Mouse (Mus musculus): Measurements from ENCODE around the gene Tuba1b. TPM values are rescaled to one million over a fixed set of nuclear protein-coding genes. Genes with fewer than 3 reads are reported as not detected.
"Not testable (repeated sequence)": the region's sequence is repeated elsewhere in the genome, so short reads cannot be mapped to it uniquely, and the experiment has no call there.

Gene Tuba1b
- 10 to 100 TPM; 12.6 to 24.6 (median 20.3) TPM for total RNA-seq (2022)

DNA sequence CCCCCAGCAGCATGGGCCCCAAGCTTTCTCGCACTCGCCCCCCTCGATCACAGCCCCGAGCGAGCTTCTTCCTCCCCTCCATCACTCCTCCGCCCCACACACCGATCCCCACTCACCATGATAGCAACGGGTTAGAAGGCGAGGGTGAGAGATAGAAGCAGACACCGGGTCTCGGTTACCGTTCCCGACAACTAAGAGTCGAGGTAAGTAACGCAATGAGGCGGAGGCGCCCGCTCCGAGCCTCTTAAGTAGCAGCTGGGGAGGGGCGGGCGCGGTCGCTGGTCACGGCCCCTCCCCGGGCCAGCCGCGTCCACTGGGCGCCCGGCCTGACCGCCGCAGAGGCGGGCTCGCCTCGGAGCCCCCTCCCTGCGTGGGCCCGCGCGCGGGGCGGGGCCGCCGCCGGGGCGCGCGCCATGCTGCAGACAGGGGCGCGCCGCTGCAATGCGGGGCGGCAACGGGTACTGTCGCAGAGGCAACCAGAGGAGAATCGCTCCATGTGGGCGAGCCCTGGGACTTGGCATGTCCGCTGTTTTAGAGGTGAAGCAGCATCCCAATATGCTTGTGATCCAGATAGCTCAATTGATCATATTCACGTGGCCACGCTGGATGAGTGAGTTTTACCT lies at the start of gene Tuba1b:
TSS of gene Tuba1b (minus strand) at position 349 of the 623 bp plus-strand sequence.
- DNase-seq (ENCODE audit: low spot score in 2 of 2) = peak; percentile 85 to 86

DNA sequence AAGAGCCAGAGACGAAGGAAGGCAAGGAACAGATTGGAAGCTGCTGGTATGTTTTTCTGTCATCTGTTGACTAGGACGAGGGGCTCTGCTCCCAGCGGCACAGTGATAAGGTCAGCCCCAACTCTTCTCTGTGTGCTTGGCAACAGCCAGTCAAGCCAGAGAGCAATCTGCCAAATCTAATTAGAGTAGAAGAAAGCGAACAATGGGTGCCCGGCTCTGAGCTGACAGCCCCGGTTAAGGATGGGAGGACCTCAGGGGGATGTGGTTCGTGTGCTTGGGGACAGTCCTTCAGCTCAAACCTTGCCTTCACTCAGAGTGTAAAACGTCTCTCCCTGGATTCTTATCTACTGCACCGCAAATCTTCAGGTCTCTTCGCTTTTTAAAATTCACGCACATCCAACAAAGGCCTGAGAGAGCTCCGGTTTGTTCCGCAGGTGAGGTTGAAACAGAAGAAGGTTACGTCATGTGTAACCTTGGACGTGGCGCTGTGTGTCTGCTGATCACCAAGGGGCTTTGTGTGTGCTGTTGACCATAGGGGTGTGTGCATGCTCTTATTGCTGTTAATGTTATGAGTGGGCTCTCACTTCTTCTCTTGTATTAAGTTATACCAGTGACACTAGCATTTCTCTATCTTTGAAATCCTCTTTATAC lies 49.2 kb upstream of the Tuba1b start:
- no peak for DNase-seq (ENCODE audit: low spot score in 2 of 2)

DNA sequence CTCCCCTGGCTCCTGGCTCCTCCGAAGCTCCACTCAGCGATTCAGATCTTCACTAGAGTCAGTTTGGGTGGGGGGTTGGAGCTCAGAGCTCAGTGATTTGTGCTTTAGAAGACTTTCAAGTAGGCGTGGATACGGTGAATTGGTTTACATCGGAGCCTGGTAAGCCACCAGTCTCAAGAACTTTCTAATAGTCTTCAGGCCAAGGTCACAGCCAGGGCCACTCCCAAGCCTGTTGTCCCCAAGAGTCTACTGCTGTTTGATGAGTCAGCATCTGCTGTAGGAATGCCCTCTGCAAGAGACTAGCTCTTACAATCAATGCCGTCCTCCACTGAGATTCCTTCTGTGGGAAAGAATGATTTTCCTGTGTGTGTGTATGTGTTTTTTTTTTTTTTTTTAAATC lies 47.7 kb upstream of the Tuba1b start:
- no peak for DNase-seq (ENCODE audit: low spot score in 2 of 2)

DNA sequence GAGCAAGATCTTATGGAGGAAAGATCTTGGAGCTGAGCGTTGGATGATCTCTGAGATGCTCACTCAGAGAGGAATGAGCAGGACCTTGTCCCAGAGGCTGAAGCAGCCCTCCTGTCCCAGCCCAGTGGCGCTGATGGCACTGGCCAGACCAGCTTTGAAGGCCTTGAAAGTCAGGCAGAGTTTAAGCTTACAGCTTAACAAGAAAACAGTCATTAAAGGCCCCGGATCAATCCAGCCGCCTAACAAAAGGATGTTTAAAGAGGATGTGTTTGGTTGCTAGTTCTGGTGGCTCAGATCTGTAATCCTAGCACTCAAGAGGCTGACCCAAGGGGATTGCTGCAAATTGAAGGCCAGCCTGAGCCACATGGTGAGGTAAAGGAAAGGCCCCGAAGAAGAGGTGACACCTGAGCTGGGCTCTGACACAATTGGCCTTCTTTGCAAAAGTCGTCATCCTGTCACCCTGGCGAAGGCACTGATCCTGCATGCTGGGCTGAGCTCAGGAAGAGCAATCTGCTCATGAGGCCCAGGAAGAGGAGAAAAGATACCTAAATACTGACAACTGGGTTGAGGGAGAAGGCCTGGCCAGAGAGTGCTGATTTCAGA lies 45.7 kb upstream of the Tuba1b start:
- no peak for DNase-seq (ENCODE audit: low spot score in 2 of 2)

- no peak for DNase-seq (ENCODE audit: low spot score in 2 of 2)
These were observed 44.2 kb upstream of the Tuba1b start for GRCm38 (mm10) chr15:98978409-98979172.

DNA sequence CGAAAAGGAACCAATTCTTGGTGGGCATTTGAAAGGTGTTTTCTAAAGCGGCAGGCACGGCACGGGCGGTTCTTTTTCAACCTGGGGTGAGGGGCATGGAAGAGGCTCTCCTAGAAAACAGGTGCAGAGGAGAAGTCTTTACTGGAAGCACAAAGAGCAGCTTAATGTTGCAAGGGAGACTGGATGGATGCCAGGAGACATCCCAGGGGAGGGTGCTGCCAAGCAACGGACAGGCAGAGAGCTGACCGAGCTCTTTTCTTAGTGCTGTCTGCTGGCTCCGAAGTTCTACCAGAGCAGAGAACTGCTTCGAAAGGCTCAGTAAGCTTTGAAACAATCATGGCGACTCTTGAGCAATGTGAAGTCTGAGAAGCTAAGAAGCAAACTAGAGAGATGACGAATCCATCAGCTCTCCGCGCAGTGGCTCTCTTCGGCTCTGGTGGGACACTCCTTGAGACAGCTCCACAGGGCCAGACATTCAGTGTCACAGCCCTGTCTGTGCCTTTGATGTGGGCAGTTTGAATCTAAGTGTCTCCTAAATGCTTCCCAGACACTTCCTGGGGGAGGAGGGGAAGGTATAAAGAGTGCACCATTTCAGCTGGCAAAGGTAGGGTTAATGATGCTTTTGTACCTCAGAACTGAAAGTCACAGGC lies 43.5 kb upstream of the Tuba1b start:
- DNase-seq (ENCODE audit: low spot score in 2 of 2) = peak; percentile 91 to 94

GRCm38 (mm10) chr15:98976763-98977758 lies 42.7 kb upstream of the Tuba1b start:
- DNase-seq (ENCODE audit: low spot score in 2 of 2) = no peak

GRCm38 (mm10) chr15:98973015-98973614 lies 38.8 kb upstream of the Tuba1b start:
- DNase-seq (ENCODE audit: low spot score in 2 of 2) = no peak

- not testable (repeated sequence) for DNase-seq (ENCODE audit: low spot score in 2 of 2)
These were observed 37.4 kb upstream of the Tuba1b start for GRCm38 (mm10) chr15:98971576-98972320.

GRCm38 (mm10) chr15:98971111-98971510 lies 36.7 kb upstream of the Tuba1b start:
- no peak for DNase-seq (ENCODE audit: low spot score in 2 of 2)

- DNase-seq (ENCODE audit: low spot score in 2 of 2) = no peak
These were observed 35.2 kb upstream of the Tuba1b start for GRCm38 (mm10) chr15:98969372-98970101.

DNA sequence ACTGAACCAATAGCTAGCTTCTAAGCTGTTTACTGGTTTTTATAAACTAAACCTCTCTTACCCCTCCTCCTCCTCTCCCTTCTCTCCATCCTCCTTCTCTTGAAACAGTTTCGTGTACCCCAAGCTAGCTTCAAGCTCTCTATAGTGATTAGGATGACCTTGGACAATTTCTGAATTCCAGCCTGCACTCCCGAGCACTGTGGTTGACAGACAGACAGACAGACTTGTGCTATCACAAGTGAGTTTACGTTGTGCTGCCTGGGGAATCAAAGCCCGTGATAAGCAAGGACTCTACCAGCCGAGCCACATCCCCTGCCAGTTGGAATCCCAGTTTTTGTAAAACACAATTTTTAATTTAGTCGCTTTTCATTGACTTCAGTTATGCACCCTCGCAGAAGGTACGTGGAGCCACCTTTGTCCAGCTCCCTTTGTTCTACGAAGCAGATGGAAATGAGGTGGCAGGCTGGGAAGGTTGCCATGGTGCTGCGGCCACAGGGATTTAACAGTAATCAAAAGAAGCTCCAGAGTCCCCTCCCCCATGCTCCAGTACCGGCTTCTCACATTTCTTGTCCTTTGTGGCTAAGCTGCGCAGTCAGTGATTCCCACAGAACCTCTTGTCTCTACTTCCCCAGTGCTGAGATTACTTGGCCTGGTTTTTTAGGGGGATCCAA lies 34.5 kb upstream of the Tuba1b start:
- DNase-seq (ENCODE audit: low spot score in 2 of 2) = no peak

DNA sequence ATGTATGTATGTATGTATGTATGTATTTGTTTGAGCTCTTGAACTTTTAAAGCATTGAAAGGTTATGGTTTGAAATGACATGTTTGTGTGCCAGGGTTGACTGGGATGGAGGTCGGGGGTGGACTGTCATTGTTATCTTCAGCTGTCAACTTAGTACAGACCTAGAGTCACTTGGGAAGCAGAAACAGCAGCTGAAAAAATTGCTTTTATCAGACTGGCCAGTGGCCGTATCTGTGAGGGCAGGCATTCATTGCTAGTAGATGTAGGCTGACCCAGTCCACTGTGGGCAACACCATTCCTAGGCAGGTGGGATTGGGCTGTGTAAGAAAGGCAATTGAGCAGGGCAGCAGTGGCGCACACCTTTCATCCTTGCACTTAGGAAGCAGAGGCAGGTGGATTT lies 25.2 kb upstream of the Tuba1b start:
- DNase-seq (ENCODE audit: low spot score in 2 of 2) = no peak

DNA sequence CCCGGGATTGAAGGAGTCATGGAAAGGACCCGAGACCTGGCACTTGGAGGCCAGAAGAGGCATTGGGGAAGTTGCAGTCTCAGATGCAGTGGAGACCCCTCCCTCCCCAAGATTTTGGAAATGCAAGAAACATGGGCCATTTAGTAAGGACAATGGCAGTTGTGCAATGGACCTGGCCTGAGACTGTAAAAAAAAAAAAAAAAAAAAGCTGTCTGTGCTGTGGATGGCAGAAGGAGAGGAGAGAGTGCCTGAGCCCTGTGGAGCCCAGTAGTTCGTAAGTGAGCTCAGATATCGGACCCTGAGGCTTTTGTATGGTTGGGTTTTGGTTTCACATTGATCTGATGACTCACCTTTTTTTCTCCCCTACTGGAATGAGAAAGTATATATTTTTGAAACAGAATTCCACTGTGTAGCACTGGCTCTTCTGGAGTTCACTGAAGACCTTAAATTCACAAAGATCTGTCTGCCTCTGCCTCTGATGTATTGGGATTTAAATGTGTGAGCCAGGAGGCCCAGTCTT lies 24.6 kb upstream of the Tuba1b start:
- DNase-seq (ENCODE audit: low spot score in 2 of 2) = no peak

DNA sequence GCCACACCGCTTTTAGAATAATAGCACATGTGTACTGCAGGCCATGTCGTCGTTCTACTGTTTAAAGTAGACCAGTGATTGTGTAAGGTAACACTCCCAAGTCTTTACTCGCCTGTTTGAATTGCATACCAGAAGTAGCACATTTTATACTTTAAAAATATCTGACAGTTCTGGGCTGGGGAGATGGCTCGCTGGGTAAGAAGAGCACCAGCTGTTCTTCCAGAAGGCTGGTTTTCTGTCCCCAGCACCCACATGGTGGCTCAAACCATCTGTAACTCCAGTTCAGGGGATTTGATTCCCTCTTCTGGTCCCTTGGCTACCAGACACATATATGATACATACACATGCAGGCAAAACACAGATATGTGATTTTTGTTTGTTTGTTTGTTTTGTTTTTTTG lies 23.1 kb upstream of the Tuba1b start:
- DNase-seq (ENCODE audit: low spot score in 2 of 2) = no peak

GRCm38 (mm10) chr15:98956000-98956399 lies 21.6 kb upstream of the Tuba1b start:
- DNase-seq (ENCODE audit: low spot score in 2 of 2) = no peak

GRCm38 (mm10) chr15:98955324-98955723 lies 21.0 kb upstream of the Tuba1b start:
- DNase-seq (ENCODE audit: low spot score in 2 of 2) = no peak

Measured in gastrocnemius, adult 8-10 months (tissue).